Mouse (Mus musculus) natural killer cell, adult 2 months (primary cell): Measurements from ENCODE around the gene Nfix.
"Not testable (repeated sequence)": the region's sequence is repeated elsewhere in the genome, so short reads cannot be mapped to it uniquely, and the experiment has no call there.

Experiments
- DNase-seq, 2 experiments: peaks; one replicate each; pipeline ENCODE4 v3.0.0; 2022; ENCODE audit warnings: low spot score in 2 of 2

Gene Nfix

DNA sequence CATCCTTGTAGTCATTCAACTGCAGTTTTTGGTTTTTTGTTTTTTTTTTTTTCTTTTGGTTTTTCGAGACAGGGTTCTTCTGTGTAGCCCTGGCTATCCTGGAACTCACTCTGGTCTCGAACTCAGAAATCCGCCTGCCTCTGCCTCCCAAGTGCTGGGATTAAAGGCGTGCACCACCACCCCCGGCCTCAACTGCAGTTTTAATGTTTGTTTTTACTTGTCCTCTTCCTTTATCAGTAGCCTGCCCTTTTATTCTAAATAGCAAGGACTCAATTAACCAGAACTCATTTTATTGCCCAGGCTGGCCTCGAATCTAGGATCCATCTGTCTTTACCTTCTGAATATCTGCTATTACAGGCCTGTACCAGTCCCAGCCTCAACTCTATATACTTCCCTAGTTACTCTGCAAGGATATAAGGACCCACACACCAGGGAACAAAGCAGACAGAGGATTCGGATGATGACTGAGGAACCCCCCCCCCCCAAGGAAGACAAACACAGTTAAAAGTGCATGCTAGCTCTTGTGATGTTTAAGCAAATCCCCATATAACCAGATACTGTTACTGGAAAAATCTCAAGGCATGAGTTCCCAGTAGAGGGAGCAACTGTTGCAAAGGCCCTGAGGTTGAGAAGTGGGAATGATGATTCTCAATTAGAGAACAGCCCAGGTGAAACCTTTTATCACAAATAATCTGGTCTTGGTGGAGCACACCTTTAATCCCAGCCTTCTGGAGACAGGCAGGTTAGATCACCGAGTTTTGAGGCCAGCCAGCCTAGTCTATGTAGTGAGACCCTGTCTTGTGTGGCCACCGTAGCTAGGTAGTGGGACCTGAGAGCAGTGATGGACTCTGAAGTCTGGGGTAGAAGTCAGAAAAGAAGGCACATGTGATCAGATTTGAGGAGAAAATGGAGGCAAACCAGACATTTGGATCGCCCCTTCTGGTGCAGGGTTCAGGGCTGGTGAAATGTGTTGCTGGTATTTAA, 32.9 kb upstream of the Nfix start:
- DNase-seq: no peak

DNA sequence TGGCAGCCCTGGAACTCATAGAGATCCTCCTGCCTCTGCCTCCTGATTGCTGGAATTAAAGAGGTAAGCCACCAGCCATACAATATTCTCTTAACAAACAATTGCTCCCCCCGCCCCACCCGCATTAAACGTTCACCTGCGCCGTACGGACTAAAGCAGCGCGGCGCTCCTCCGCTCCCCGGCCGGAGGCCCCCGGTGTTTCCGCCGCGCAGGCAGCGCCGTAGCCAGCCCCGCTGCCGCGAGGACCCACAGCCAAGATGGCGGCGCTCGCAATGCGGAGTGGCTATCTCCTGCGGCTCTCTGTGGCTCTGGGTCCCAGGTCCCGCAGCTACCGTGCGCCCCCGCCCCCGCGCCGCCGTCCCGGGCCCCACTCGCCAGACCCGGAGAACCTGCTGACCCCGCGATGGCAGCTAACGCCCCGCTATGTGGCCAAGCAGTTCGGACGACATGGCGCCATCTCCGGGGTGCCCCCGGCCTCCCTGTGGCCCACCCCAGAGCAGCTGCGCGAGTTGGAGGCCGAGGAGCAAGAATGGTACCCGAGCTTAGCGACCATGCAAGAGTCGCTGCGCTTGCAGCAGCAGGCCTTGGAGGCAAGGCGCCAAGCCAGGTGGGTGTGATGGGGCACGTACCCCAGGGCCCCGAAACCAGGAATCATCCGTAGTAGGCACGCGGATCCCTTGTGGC, 32.0 kb upstream of the Nfix start:
- DNase-seq: peak; percentile 72 to 78

DNA sequence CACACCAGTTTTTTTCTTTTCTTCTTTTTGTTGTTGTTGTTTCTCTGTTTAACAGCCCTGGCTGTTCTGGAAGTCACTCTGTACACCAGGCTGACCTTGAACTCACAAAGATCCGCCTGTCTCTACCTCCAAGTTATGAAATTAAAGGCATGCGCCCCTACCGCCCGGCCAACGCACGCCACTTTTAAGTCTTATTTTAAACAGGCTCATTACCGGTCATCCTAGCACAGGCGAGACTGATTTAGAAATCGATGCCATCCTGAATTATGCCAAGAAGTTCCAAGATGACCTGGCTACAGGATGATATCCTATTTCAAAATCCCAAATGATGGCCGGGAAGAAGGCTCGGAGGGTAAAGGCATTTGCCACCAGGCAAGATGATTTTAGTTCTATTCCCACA, 31.3 kb upstream of the Nfix start, which contains the start of gene Gadd45gip1:
Gene Gadd45gip1 (plus strand): TSS at position 33 of the 400 bp plus-strand sequence.
- DNase-seq: peak; percentile 68 to 79

DNA sequence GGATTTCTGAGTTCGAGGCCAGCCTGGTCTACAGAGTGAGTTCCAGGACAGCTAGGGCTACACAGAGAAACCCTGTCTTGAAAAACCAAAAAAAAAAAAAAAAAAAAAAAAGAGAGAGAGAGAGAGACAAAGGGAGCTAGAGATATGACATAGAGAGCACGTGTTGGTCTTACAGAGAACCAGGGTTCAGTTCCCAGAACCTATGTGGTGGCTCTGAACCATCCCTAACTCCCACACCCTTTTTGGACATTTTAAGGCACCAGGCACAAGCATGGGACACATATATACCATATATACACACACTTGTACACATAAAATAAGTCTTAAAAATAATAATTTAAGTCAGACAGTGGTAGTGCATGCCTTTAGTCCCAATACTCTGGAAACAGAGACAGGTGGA, 26.4 kb upstream of the Nfix start:
- DNase-seq: not testable (repeated sequence)

DNA sequence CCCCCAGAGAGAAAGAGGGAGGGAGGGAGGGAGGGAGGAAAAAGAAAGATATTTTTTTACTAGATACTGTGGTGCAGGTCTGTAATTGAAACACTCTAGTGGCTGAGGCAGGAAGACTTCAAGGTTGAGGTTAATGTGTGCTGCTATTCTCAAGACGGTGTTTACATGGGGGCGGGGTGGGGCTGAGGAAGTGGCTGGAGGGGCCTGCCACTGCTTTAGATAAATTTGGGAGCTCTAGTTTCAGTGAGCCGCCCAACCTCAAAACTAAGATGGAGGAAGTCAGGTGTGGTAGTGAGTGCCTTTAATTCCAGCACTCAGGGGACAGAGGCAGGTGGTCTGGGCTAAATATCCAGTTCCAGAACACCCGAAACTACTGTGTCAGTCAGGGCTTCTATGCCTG, 25.5 kb upstream of the Nfix start:
- peak; percentile 27 to 42 for DNase-seq

DNA sequence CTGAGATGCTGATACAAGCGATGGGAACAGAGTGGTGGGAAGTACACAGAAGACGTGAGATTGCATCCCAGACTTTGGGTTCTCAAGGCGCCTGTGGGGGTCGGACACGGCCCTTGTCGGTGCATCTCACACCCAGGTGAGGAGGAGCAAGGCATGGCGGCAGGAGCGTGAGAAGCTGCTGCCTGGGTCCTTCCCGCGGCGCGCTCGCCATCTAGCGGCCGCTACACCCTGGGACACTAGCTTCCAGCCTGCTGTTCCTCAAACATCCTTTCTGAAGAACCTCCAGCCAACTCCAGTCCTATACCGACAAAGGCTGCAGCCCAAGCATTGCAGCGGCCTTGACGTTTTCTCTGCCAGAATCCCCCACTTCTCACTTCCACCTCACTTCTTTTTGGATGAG, 23.5 kb upstream of the Nfix start:
- DNase-seq: peak in 1 of 2 experiments; percentile 60

DNA sequence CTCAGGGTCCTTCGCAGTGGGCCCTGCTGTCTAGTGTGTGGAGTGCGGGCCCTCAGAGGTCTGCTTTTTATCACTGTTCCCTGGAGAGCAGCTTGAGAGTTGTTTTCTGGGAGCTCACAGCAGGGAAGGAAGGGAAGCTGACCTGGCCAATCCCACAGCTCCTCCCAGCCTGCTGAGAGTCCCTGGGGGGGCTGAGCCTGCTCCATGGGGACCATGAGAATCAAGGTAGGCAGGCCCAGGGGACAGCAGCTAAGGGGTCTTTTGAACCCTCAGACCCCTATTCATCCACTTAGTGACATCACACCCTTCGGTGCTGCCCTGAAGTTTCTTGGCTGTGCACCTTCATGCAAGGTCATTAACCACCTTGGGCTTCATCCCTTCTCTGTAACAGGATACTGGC, 22.6 kb upstream of the Nfix start, which contains the start of gene Dand5:
Gene Dand5 (minus strand): TSS at position 101 of the 400 bp plus-strand sequence.
- no peak for DNase-seq

DNA sequence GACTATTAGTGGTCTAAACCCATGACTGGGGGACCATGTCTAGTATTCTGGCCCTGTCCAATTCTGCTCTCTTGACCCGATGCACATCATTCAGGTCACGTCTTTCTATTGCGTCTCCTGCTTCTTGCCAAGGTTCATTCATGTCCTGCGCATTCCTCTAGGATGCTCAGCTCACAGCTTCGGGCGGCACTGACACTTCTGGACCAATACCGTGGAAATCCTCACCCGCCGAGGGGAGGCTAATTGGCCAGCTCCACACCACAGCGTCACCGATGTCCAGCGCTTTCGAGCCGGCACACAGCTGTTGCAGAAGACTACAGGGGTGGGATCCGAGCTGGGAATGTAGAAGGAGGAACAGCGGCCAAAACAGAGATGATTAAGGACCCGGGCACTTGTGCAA, 16.0 kb upstream of the Nfix start:
- no peak for DNase-seq

DNA sequence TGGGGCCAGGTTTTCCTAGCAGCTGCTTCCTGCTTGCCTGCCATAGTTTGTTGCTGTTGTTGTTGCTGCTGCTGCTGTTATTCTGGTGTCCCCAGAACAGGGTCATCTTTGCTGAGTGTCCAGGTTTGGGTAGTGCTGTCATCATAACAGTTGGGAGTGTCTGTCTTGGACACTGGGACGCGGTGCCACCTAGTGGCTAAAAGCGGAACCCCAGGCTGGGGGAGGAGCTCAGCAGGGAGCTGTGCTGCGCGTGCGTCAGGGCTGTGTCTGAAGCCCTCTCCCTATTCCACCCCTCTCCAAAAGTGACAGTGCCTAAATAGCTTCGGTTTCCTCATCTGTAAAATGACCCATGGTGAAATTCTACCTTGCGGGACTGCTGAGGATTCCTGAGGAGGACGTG, 15.4 kb upstream of the Nfix start:
- peak; percentile 89 to 93 for DNase-seq

DNA sequence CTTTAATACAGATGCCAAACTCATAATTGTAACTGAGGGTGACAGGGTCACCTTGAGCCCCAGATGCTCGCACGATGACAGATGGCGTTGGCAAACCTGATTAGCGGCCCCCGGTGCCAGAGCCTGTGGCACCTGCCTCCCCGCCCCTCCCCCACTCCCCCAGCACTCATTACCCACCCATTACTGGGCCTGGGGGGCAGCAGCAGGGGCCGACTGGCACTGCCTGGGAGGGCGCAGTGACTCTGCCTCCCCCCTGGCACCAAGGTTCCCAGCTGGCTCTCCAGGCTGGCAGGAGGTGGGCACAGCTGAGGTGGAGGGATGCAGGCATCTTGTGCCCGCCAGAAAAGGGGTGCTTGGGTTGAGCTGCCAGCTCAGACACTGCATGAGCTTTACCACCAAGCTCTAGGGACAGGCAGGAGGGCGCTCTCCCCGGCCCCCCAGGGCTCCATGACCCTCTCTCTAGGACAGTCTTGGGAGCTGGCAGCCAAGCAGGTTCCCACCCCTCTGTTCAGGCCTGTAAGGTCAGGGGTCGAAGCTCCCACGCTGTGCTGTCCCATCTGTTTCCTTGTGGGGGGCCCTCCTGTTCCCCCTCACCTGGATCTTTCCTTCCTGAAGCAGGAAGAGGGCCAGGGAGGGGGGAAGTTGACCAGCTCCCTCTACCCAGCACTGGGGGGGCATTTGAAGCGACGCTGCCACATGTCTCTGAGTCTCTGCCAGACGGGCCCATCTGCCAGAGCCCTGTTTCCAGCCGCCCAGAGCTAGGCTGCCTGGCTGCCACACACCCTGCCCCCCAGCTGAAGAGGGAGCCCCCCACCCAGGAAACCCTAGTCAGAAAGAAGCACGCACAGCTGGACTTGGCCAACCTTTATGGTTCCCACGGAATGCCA, 14.7 kb upstream of the Nfix start:
- DNase-seq: no peak

DNA sequence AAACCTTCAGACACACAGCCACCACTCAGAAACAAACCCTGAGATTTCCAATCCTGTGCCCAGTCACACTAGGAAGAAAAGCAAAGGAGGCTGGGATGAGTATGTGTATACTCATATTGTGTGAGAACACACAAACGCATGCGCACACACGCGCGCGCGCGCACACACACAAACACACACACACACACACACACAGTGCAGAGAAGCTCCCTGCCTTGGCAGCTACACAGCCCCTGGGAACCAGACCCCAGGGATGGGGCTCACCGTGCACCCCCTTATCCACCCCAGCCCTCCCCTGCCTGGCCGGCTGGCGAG, 14.1 kb upstream of the Nfix start:
- no peak for DNase-seq

DNA sequence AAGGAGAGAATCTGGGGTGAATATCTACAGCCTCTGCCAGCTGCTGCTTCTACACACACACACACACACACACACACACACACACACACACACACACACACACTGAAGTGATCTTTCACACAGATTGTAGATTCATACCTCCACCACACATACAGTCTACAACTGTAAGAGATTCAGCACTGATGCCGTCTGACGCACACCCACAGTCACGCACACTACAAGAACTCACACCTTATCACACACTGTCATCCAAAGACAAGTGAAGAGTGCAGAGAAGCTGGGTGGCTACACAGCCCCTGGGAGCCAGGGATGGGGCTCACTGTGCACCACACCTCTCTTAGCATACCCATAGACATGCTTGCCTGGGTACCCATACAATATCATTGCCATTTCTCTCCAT, 13.7 kb upstream of the Nfix start:
- no peak for DNase-seq

DNA sequence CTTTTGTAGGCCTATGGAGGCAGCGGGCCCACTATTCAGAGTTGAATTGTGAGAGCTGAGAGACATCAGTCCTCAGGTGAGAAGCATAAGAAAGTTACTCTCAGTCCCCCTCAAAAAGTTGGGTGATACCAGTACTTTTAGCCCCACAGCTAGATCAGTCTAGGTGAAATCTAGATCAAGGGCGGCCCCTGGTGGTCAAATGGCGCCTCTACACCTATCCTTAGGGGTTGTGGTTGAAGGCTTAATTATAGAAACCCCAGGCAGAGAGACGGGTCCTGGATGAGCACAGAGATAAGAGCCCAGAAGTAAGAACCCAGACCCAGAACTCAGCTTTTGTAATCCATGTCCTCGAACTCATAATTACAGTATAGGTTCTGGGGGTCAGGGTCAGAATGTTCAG, 12.9 kb upstream of the Nfix start:
- DNase-seq: peak; percentile 70 to 80

DNA sequence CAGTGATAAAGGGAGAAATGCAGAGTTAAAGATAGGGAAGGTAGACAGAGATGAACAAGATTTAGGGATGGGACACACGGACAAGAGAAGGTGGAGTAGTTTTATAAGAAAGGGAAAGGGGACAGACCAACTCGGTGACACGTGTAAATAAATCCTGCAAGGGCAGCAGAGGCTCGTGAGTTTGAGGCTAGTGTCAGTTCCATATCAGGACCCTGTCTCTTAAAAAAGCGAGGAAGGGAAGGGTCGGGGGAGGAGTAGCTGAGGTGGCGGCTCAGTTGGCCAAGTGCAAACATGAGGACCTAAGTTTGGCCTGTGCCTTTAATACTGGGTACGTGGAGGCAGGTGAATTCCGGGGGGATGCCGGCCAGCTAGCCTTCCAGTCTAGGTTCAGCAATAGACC, 11.2 kb upstream of the Nfix start:
- no peak for DNase-seq

DNA sequence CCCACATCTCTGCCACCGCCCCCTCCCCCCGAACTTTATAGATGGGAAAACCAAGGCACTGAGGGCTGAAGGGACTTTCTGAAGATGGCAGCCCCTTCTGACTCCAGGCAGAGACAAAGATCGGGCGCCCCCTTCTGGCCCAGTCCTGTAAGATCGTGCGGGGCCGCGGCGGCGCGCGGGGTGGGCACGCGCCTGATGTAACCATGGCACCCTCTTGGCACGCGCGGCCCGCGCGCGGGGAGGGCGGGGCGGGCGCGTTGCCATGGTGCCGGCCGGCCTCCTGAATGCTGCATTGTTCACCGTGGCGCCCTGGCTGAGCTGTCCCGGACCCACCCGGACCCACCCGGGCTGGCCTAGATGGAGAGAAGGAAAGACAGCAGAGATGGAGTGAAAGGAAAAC, 10.8 kb upstream of the Nfix start:
- peak; percentile 80 to 88 for DNase-seq

DNA sequence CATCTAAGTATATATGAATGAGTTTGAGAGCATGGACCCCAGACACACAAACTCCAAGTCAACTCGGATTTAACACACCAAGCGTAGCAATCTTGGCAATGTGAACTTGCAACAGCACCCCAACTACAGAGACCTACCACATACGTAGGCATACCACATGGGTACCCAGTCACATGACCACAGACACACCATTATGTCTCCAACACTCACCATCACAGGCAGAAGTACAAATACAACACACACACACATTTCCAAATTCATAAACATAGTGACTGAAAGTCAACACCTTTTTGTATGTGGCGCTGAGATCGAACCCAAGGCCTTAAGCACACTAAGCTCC, 9.8 kb upstream of the Nfix start:
- DNase-seq: no peak

DNA sequence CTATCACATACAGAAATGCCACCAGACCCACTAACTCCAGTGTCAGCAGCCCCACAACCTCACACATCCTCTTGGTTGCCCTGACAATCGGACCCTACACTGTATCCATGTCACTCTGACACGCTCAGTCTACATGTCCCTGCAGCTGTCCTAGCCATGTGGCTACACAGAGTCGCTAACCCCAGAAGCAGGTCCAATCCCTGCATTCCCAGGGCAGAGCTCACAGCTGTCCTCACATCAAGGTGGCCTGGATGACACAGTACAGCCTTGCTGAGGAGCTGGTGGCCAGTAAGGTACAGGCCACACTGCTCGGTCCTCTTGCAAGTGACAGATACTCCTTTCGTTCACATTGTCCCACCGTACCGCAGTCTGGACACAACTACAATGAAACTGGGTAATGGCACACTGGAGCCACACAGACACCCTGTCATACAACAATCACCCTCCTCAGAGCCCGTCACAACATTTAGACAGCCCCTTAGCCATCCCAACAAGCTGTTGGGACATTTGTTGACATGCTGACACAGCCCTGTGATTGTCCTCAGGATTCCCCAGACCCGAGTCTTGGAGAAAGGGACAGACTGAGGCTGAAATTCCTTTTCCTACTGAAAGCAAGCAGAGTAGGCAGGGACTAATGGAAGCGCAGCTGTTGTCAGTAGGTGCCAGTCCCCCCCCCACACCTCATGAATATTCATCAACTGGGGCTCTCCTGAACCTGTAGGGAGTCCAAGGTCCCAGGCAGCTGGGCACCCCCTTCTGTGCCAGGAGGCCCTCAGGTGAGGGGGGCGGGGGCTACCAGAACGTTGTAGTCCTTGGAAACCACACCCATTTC, 9.2 kb upstream of the Nfix start:
- DNase-seq: no peak

DNA sequence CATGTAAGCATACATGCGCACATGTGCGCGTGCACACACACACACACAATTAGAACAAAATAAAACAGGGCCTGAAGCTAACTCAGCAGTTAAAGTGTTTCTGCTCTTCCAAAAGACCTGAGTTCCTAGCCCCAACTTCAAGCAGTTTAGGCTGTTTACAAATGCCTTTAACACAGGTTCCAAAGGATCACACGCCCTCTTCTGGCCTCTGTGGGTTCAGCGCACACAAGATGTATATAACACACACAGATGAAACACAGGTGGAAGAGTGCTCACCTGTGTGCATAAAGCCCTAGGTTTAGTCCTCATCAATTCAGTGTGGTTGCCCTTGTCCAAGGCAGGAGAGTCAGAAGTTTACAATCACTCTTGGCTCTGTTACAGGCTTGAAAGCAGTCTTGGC, 5.9 kb upstream of the Nfix start:
- no peak for DNase-seq

DNA sequence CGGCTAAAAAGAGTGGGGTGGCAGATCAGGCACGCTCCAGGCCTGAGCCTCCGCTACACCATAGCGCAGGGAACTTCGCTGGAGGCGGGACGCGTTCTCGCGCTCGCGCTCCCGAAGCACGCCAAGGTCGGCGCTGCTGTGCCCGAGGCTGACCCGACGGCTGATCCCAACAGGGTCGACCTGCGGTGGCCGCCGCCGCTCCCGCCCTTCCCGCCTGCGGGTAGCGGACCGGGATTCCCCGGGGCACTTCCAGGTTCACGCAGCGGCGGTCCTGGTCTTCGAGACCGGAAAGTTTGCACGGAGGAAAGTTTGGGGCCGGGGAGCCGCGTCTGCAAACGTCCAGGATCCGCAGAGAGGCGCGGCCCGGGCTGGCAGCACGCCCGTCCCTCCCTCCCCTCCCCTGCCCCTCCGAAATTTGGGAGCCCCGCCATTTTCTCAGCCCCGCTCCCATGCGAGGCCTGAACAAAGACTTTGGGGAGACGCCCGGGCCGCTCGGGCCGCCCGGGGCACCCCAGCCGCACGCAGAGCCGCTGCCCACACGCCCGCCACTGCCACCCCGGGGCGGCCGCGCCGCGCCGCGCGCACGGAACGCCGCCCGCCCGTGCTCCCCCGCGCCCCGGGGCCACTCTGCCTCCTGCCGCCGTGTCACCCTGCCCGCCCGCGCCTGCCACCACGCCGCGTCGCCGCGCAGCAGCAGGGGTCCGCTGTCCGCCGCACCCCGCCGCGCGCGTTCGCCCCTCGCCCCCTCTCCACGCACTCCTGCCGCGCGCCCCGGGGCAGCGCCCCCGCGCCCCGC, 810 bp downstream of the Nfix start:
- no peak for DNase-seq

DNA sequence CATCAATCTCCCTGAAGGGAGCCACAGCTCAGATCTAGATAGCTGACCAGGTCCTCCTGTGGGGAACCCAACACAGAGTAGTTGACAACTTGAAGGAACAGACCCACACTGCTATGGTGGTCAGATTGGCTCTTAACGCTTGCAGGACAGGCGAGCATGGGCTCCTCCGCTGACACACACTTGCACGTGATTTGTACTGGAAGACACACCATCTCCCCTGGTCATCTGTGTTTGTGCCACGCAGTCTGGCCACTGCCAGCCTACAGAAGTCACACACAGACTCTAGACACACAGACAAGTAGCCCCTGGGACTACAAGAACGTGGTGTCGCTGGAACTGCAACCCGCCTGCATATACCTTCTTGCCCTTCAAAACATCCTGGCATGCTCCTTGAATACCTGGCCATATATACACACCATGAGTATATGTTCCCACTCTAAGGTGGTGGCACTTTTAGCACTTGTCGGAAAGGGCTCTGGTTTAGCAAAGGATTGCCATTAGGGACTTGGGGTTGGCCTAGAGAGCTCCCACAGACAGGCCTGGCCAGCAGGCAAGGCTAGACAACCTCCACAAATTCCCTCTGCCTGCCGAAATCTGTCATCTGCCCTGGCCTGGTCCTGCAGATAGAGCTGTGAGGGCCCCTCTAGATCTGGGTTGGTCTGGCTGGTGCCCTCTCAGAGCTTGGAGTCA, 1.6 kb downstream of the Nfix start:
- no peak for DNase-seq
